9 mouse cellular contexts compared by ENCODE assay signal in the genomic region with DNA sequence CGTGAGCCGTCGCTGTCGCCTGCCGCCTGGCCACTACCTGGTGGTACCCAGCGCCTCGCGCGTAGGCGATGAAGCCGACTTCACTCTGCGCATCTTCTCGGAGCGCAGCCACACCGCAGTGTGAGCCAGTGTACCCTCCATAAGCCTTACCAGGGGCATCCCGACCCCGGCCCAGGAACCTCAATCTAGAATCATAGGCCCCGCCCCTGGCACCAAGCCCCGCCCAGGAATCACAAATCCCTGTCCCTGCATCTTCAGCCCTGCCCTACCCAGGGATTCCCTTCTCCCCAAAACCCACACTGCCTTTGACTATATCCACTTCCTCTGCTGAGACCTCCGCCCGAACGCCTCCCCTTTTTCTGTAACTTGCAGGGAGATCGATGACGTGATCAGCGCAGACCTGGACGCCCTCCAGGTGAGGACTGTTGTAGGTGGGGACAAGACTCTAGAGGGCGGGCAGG. TPM values are rescaled to one million over a fixed set of nuclear protein-coding genes. Genes with fewer than 3 reads are reported as not detected.
A peak's percentile ranks its signal among the peaks of the same experiment; 100 is the strongest.
DNase-seq lines count a peak whose midpoint lies in the region; ATAC-seq and TF ChIP-seq lines count a peak whose summit lies in the region.
"Had no signal": no experiment of that assay in that cellular context is flagged by ENCODE, and none has a peak within 500 bp of the region (broad histone marks: within the 10 kb centered on the region; RNA-seq: fewer than 3 reads in every experiment).

No protein-coding gene starts in this region.

- H3K36me3 ChIP-seq in thymus, adult 2 months (ENCODE audit: control insufficient read depth, insufficient read depth, low read length): peaks cover 4% of the 10 kb centered on the region; the same call in 1 of the 2 replicates
- peaks cover 24% of the 10 kb centered on the region for H3K36me3 ChIP-seq in limb, embryonic 14.5 days (ENCODE audit: control insufficient read depth, insufficient read depth, low read length)
- peaks cover 15% of the 10 kb centered on the region for H3K36me3 ChIP-seq in stomach, postnatal 0 days (ENCODE audit: control insufficient read depth, insufficient read depth, low read length)

- DNase-seq in cerebellum, postnatal 25 days: peak; percentile 38 to 49
- DNase-seq in cerebellum, adult 9-10 months: no peak
- no peak for DNase-seq in thymus, adult 2 months
- DNase-seq in thymus, postnatal 25 days: no peak
- peak; percentile 22 for DNase-seq in limb, embryonic 14.5 days (ENCODE audit: low spot score)
- no peak for DNase-seq in stomach, postnatal 0 days (ENCODE audit: low spot score)
- DNase-seq in ovary, postnatal 36 days (ENCODE audit: low spot score): no peak

- peak; percentile 24; the same call in 1 of the 2 replicates for ATAC-seq in limb, embryonic 14.5 days (ENCODE audit: low FRiP score, low read depth)
- ATAC-seq in stomach, postnatal 0 days (ENCODE audit: low FRiP score, low TSS enrichment): peak; percentile 23; the same call in 1 of the 2 replicates
- ATAC-seq in erythroid progenitor cell, adult 5-6 weeks (replicated peaks; ENCODE audit: low FRiP score, poor library complexity, severe bottlenecking): no peak

- H3K9ac ChIP-seq in limb, embryonic 14.5 days (ENCODE audit: low read depth, low read length, severe bottlenecking): peak overlapping the region; percentile 44
- H3K9ac ChIP-seq in stomach, postnatal 0 days (ENCODE audit: low read length): no peak overlapping the region; the same call in 1 of the 2 replicates

- H3K27ac ChIP-seq in thymus, adult 2 months (ENCODE audit: control insufficient read depth, insufficient read depth, low read length): no peak overlapping the region
- no peak overlapping the region for H3K27ac ChIP-seq in limb, embryonic 14.5 days (replicated peaks; ENCODE audit: low read depth, low read length)
- no peak overlapping the region for H3K27ac ChIP-seq in stomach, postnatal 0 days (replicated peaks)

- no peak for TF ChIP-seq EP300 in stomach, postnatal 0 days (optimal IDR thresholded peaks at IDR 0.05)

- peaks cover 11% of the 10 kb centered on the region; the same call in 1 of the 2 replicates for H3K4me1 ChIP-seq in thymus, adult 2 months (replicated peaks; ENCODE audit: control insufficient read depth, insufficient read depth, low read length)
- H3K4me1 ChIP-seq in limb, embryonic 14.5 days (ENCODE audit: control insufficient read depth, insufficient read depth, low read length): peaks cover 8% of the 10 kb centered on the region
- H3K4me1 ChIP-seq in stomach, postnatal 0 days (replicated peaks; ENCODE audit: control insufficient read depth, insufficient read depth): 0 out of 2 replicates have a peak, but pooled peaks cover 4% of the 10 kb centered on the region

- no peaks in the 10 kb centered on the region for H3K9me3 ChIP-seq in limb, embryonic 14.5 days (ENCODE audit: control insufficient read depth, low read length)
- H3K9me3 ChIP-seq in stomach, postnatal 0 days (ENCODE audit: control insufficient read depth, low read length): no peaks in the 10 kb centered on the region

- peak overlapping the region; percentile 6; the same call in 1 of the 2 replicates for H3K4me3 ChIP-seq in thymus, adult 2 months (ENCODE audit: control insufficient read depth, insufficient read depth, low read length)
- peak overlapping the region; percentile 43 for H3K4me3 ChIP-seq in limb, embryonic 14.5 days (replicated peaks; ENCODE audit: low read length)
- peak overlapping the region; percentile 27 for H3K4me3 ChIP-seq in stomach, postnatal 0 days (ENCODE audit: low read depth, low read length)

- peaks cover 4% of the 10 kb centered on the region; the same call in 1 of the 2 replicates for H3K27me3 ChIP-seq in thymus, adult 2 months (ENCODE audit: control insufficient read depth, insufficient read depth, low read length)
- H3K27me3 ChIP-seq in limb, embryonic 14.5 days (ENCODE audit: control insufficient read depth, insufficient read depth, low read length): peaks cover 17% of the 10 kb centered on the region
- no peaks in the 10 kb centered on the region for H3K27me3 ChIP-seq in stomach, postnatal 0 days (ENCODE audit: control insufficient read depth, insufficient read depth, low read length)
- H3K27me3 ChIP-seq: CH12.LX had no signal

- no peak for TF ChIP-seq CTCF in thymus, adult 2 months (IDR thresholded peaks at IDR 0.05; ENCODE audit: borderline replicate concordance, control insufficient read depth, extremely low read depth, insufficient read depth, low read length, poor library complexity)
- TF ChIP-seq CTCF in stomach, postnatal 0 days (IDR thresholded peaks at IDR 0.05; ENCODE audit: low read depth): no peak

- TF ChIP-seq POLR2A in thymus, adult 2 months (IDR thresholded peaks at IDR 0.05; ENCODE audit: control insufficient read depth, extremely low read depth, insufficient read depth, low read length, poor library complexity): no peak
- TF ChIP-seq POLR2A in limb, embryonic 14.5 days (IDR thresholded peaks at IDR 0.05; ENCODE audit: borderline replicate concordance, extremely low read depth, insufficient read depth, insufficient read length): no peak

- WGBS in thymus, adult 2 months: 15% methylated on average over 27 of the region's 27 CpGs
- 2% methylated on average over 26 of the region's 27 CpGs for WGBS in limb, embryonic 14.5 days
- 3% methylated on average over 18 of the region's 27 CpGs for WGBS in stomach, postnatal 0 days

- H3K4me2 ChIP-seq in limb, embryonic 14.5 days (replicated peaks; ENCODE audit: low read depth, low read length, severe bottlenecking): peak overlapping the region; percentile 74
- peak overlapping the region; percentile 49 for H3K4me2 ChIP-seq in stomach, postnatal 0 days (replicated peaks; ENCODE audit: low read depth)

RNA-seq across cellular contexts. Expression of a gene that starts 7.5 kb away (rescaled TPM):
- polyA plus RNA-seq in thymus, adult 2 months (2012; rRNA removed): 0.20 and 1.00 TPM in 2 replicates
- polyA plus RNA-seq in limb, embryonic 14.5 days (2012; rRNA removed): 0.19 and 0.25 TPM in 2 replicates
- 0.58 and 0.94 TPM in 2 replicates for polyA plus RNA-seq in limb, embryonic 14.5 days (2014; fragmentation: Nextera tagmentation; extraction: Ambion mirVana)
- 1.9 and 2.3 TPM in 2 replicates for polyA plus RNA-seq in stomach, postnatal 0 days (2015; fragmentation: Nextera tagmentation; extraction: Ambion mirVana)
- total RNA-seq in erythroid progenitor cell, adult 5-6 weeks (2015; ENCODE audit: low replicate concordance): not detected in 2 replicates
- total RNA-seq in erythroid progenitor cell, adult 5-6 weeks (2017; ENCODE audit: low replicate concordance): 1.2 TPM in 1 of 2 replicates, not detected in the other

RNA-seq across cellular contexts. Expression of a gene that starts 25.1 kb away (rescaled TPM):
- 13.0 and 15.5 TPM in 2 replicates for polyA plus RNA-seq in thymus, adult 2 months (2012; rRNA removed)
- polyA plus RNA-seq in limb, embryonic 14.5 days (2012; rRNA removed): 198 and 208 TPM in 2 replicates
- 37.9 and 48.4 TPM in 2 replicates for polyA plus RNA-seq in limb, embryonic 14.5 days (2014; fragmentation: Nextera tagmentation; extraction: Ambion mirVana)
- 296 and 301 TPM in 2 replicates for polyA plus RNA-seq in stomach, postnatal 0 days (2015; fragmentation: Nextera tagmentation; extraction: Ambion mirVana)
- total RNA-seq in erythroid progenitor cell, adult 5-6 weeks (2015; ENCODE audit: low replicate concordance): not detected in 2 replicates
- not detected in 2 replicates for total RNA-seq in erythroid progenitor cell, adult 5-6 weeks (2017; ENCODE audit: low replicate concordance)
- total RNA-seq: CH12.LX had no signal

RNA-seq across cellular contexts. Expression of a gene that starts 55.1 kb away (rescaled TPM):
- polyA plus RNA-seq in thymus, adult 2 months (2012; rRNA removed): 23.2 and 29.7 TPM in 2 replicates
- polyA plus RNA-seq in limb, embryonic 14.5 days (2012; rRNA removed): 17.9 and 18.0 TPM in 2 replicates
- 5.9 and 7.0 TPM in 2 replicates for polyA plus RNA-seq in limb, embryonic 14.5 days (2014; fragmentation: Nextera tagmentation; extraction: Ambion mirVana)
- polyA plus RNA-seq in stomach, postnatal 0 days (2015; fragmentation: Nextera tagmentation; extraction: Ambion mirVana): 469 and 489 TPM in 2 replicates
- not detected in 2 replicates for total RNA-seq in erythroid progenitor cell, adult 5-6 weeks (2015; ENCODE audit: low replicate concordance)
- total RNA-seq in erythroid progenitor cell, adult 5-6 weeks (2017; ENCODE audit: low replicate concordance): 0.91 and 1.5 TPM in 2 replicates

Comparison
In these comparisons a context has a peak if more than half of its experiments do, and no peak if none do; other contexts are left out.
1. DNase-seq: peak in cerebellum, postnatal 25 days (2 of 2) and limb, embryonic 14.5 days (single experiment); none in cerebellum, adult 9-10 months (single experiment), thymus, adult 2 months (single experiment), thymus, postnatal 25 days (single experiment), stomach, postnatal 0 days (single experiment) and ovary, postnatal 36 days (single experiment).
2. RNA of a gene that starts 55.1 kb away (polyA plus RNA-seq): 469 to 489 TPM in stomach, postnatal 0 days; 23.2 to 29.7 TPM in thymus, adult 2 months and 5.9 to 18.0 TPM in limb, embryonic 14.5 days; every median in the first group is over 10 times any median in the second.
3. Peak in every context shown above with its lines, with median percentiles within 50 percentile points of each other: H3K4me3 ChIP-seq.